Mouse (Mus musculus) frontal cortex, postnatal 14 days (tissue): ENCODE results near the gene Sctr.

Experiments
- DNase-seq, 2 experiments: peaks; one replicate each; pipeline ENCODE4 v3.0.0; 2022; ENCODE audit warnings: low spot score in 2 of 2

Gene Sctr

GRCm38 (mm10) chr1:120069120-120069519, 62.4 kb downstream of the Sctr start:
- DNase-seq, result no peak

GRCm38 (mm10) chr1:120070168-120070567, 63.5 kb downstream of the Sctr start:
- DNase-seq, result no peak

- no peak for DNase-seq
Measured at GRCm38 (mm10) chr1:120071133-120071532, 64.4 kb downstream of the Sctr start.

GRCm38 (mm10) chr1:120072900-120073299, 66.2 kb downstream of the Sctr start:
- DNase-seq, result no peak

- DNase-seq, result no peak
Measured at GRCm38 (mm10) chr1:120073519-120074306, 67.0 kb downstream of the Sctr start, which contains the start of gene Tmem37. Gene Tmem37 (minus strand): TSS chr1:120074074.

- DNase-seq, result no peak
Measured at GRCm38 (mm10) chr1:120074307-120074702, 67.6 kb downstream of the Sctr start.

- no peak for DNase-seq
Measured at GRCm38 (mm10) chr1:120074931-120075330, 68.2 kb downstream of the Sctr start.

- no peak for DNase-seq
Measured at GRCm38 (mm10) chr1:120075507-120075906, 68.8 kb downstream of the Sctr start.

GRCm38 (mm10) chr1:120077746-120078410, 71.2 kb downstream of the Sctr start:
- DNase-seq, result no peak

GRCm38 (mm10) chr1:120080632-120081031, 73.9 kb downstream of the Sctr start:
- no peak for DNase-seq

- DNase-seq, result no peak
Measured at GRCm38 (mm10) chr1:120082957-120083585, 76.4 kb downstream of the Sctr start.

GRCm38 (mm10) chr1:120083921-120084517, 77.3 kb downstream of the Sctr start:
- no peak for DNase-seq

GRCm38 (mm10) chr1:120085696-120086095, 79.0 kb downstream of the Sctr start:
- DNase-seq, result no peak

- DNase-seq, result no peak
Measured at GRCm38 (mm10) chr1:120086644-120087043, 80.0 kb downstream of the Sctr start.

- DNase-seq, result no peak
Measured at GRCm38 (mm10) chr1:120089180-120089579, 82.5 kb downstream of the Sctr start.

- no peak for DNase-seq
Measured at GRCm38 (mm10) chr1:120090880-120091570, 84.3 kb downstream of the Sctr start.

- DNase-seq, result peak; percentile 71 to 86
Measured at GRCm38 (mm10) chr1:120093482-120094134, 86.9 kb downstream of the Sctr start.

- no peak for DNase-seq
Measured at GRCm38 (mm10) chr1:120094920-120095319, 88.2 kb downstream of the Sctr start.

GRCm38 (mm10) chr1:120098327-120098726, 91.6 kb downstream of the Sctr start:
- DNase-seq, result peak in 1 of 2 experiments; percentile 71

- no peak for DNase-seq
Measured at GRCm38 (mm10) chr1:120099483-120099882, 92.8 kb downstream of the Sctr start.
